Mouse (Mus musculus): Measurements from ENCODE around the gene Pdxp. TPM values are rescaled to one million over a fixed set of nuclear protein-coding genes. Genes with fewer than 3 reads are reported as not detected.
A peak's percentile ranks its signal among the peaks of the same experiment; 100 is the strongest.

Gene Pdxp
- polyA plus RNA-seq, 1 experiment from 2014 or later: 27.3 TPM

DNA sequence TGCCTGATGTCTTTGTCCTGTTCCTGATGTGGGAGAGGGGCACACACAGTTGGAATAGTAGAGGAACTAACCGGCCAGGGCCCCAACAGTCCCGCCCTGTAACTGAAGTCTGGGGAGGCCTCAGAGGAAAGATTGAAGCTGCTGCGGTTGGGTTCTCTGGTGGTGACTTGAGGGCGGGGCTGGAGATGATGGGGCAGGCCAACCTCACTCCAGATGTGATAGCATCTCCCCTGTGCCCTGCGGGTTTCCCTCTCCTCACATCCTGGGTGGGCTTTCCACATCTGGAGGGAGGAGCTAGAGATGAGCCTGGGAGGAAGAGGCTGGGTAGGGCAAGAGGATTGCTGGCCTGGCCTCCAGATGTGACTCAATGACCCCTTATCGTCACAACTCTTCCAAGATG lies 9.9 kb downstream of the Pdxp start:
- DNase-seq (ENCODE audit: low spot score): no peak
- no peak overlapping the region for H3K4me3 ChIP-seq
- peaks cover 50% of the 10 kb centered on the region for H3K4me1 ChIP-seq
- H3K27me3 ChIP-seq (ENCODE audit: low read depth, poor library complexity, severe bottlenecking): peaks cover 34% of the 10 kb centered on the region
- H3K9me3 ChIP-seq (replicated peaks): no peaks in the 10 kb centered on the region
- 74% methylated on average over 6 of the region's 6 CpGs for WGBS
- peaks cover 16% of the 10 kb centered on the region for H3K36me3 ChIP-seq
- H3K27ac ChIP-seq (replicated peaks): peak overlapping the region; percentile 59

DNA sequence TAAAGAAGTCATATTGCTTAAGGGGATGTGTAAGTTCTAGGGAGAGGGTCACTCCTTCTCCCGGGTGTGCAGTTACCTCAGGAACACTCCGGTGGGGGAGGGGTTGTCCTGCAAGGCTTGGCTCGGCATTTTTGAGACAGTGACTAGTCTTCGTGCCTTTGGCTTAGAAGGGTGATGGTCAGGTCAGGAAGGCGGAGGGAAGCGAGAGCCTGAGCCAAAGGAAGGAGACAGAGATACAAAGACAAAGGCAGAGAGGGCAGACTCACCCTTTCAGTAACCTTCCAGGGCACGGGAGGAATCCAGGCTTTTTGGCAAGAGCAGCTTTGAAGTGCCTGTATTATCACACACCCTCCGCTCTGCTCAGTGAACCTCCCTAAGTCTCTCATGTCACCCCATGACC lies 11.4 kb downstream of the Pdxp start:
- no peak for DNase-seq (ENCODE audit: low spot score)

DNA sequence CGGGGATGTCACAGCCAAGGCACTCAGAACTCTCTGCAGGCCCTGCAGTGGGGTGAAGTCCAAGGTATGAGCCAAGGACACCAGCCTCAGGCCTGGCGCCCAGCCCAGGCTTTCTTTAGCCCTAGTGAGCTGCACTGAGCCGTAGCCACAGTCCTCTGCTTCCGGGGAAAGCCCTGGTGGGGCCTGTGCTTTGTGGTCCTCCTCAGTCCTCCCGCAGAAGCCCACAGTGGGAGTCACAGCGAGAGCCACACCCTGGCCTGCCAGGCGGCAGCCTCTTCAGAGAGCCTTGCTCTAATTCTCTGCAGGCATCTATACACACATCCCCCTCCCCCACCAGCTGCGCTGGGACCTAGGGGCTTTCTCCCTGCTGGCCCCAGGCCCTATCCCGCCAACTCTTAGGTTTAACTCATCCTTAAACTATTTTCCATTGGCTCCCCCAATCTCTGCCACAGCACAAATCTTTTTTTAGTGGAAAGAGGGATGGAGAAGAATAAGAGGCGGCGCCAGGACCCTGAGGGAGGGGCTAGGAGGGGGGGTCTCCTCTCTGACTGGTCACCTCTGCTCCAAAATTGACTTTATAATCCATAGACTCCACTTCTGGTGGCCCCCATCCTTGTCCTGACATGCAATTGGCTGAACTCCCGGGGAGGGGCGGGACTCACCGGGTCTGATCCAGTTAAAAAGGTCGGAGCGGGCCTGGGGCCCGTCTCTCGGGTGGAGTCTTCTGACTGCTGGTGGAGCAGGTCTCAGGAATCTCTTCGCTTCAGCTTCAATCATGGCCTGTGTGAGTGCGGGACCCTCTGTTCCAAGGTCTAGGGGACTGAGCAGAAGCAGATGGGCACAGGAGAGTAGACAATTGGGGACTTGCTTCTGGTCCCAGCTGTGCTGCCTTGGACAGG lies 12.6 kb downstream of the Pdxp start, which contains the start of gene Lgals1:
Lgals1 (plus strand) TSS at position 705 of the 899 bp plus-strand sequence.
- DNase-seq (ENCODE audit: low spot score): peak; percentile 78
- H3K9me3 ChIP-seq (replicated peaks): no peaks in the 10 kb centered on the region
- WGBS: 6% methylated on average over 20 of the region's 20 CpGs
- peaks cover 51% of the 10 kb centered on the region for H3K4me1 ChIP-seq
- H3K36me3 ChIP-seq: no peaks in the 10 kb centered on the region; the same call in 1 of the 2 replicates
- peak within 1 kb of the TSS; percentile 51 for H3K4me3 ChIP-seq
- peaks cover 39% of the 10 kb centered on the region for H3K27me3 ChIP-seq (ENCODE audit: low read depth, poor library complexity, severe bottlenecking)
- H3K27ac ChIP-seq (replicated peaks): peak within 1 kb of the TSS; percentile 84

More for the DNA sequence above, 11.4 kb downstream of the Pdxp start:
- peak overlapping the region; percentile 84 for H3K27ac ChIP-seq (replicated peaks)
- H3K27me3 ChIP-seq (ENCODE audit: low read depth, poor library complexity, severe bottlenecking): peaks cover 39% of the 10 kb centered on the region
- H3K4me1 ChIP-seq: peaks cover 51% of the 10 kb centered on the region
- H3K36me3 ChIP-seq: peaks cover 2% of the 10 kb centered on the region; the same call in 1 of the 2 replicates
- H3K4me3 ChIP-seq: 0 out of 2 replicates have a peak overlapping the region, but pooled peaks have one; percentile 51
- H3K9me3 ChIP-seq (replicated peaks): no peaks in the 10 kb centered on the region
- 28% methylated on average over 8 of the region's 8 CpGs for WGBS

DNA sequence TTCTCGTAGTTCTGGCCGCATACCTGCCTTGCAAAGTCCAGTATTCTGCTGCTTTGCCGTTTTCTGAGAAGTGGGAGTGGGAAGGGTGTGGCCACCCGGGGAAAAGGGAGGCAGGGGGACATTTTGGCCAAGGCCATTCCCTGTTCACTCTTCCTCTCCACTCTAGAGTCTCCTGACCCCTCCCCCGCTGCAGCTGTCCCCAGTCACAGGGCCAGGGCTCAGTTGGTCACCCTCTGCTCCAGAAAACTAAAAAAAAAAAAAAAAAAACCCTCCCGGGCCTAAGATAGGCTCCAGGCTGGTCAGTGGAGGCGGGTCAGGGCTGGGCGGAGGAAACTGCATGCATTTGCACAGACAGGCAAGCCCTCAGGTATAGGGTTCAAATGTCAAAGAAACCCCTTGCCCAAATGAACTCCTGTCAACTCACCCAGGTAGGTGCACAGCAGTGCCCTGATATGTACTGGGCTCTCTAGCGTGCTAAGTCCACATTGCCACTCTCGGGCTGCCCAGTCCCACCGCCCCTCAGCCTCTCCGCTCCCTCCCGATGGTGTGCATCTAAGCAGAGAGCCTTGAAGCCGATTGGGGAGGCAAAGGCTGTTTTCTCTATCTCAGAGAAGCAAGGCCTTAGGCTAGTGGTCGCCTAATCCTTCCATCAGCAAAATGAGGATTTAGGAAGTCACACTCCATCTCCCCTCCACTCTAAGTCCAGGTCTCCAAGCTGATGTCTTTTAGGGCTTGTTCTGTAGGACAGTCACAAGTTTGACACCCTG lies 13.5 kb downstream of the Pdxp start:
- WGBS: 21% methylated on average over 15 of the region's 15 CpGs
- DNase-seq (ENCODE audit: low spot score): peak; percentile 33
- H3K4me1 ChIP-seq: peaks cover 51% of the 10 kb centered on the region
- no peaks in the 10 kb centered on the region; the same call in 1 of the 2 replicates for H3K36me3 ChIP-seq
- H3K9me3 ChIP-seq (replicated peaks): no peaks in the 10 kb centered on the region
- H3K4me3 ChIP-seq: peak overlapping the region; percentile 51
- peak overlapping the region; percentile 84 for H3K27ac ChIP-seq (replicated peaks)
- H3K27me3 ChIP-seq (ENCODE audit: low read depth, poor library complexity, severe bottlenecking): peaks cover 39% of the 10 kb centered on the region

DNA sequence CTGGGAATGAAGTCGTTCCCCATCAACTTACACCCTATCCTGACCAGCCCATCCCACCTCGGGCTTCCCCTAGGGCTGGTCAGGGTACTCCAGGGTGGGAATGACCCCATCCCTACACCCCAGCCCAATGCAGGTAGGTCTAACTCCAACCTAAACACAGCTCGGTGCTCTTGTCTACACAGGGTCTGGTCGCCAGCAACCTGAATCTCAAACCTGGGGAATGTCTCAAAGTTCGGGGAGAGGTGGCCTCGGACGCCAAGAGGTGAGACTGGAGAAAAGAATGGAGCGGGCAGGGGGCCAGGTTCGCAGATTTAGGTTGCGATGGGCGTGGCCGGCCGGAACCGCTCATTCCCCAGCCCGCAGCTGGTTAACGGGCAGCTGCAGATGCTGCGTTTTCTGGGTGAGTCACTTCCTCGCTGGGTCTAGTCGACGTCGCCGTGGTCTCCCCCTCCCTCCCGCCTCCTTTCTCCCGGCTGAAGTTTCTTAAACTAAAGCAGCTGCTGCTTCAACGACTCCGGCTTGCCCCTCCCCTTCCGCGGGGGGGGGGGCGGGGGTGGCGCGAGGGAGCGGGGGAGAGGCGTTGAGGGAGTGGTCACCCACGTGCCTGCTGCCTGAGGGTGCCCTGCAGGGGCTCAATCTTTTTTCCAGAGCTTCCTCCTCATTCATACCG lies 14.2 kb downstream of the Pdxp start:
- Histone ChIP-seq H3K27ac (replicated peaks) (peak overlapping the region; percentile 84), H3K27me3 (ENCODE audit: low read depth, poor library complexity, severe bottlenecking) (peaks cover 39% of the 10 kb centered on the region), H3K36me3 (no peaks in the 10 kb centered on the region; the same call in 1 of the 2 replicates), H3K4me3 (peak overlapping the region; percentile 51), H3K4me1 (peaks cover 51% of the 10 kb centered on the region), H3K9me3 (replicated peaks) (no peaks in the 10 kb centered on the region)
- DNase-seq (ENCODE audit: low spot score): peak; percentile 82
- WGBS: under 1% methylated on average over 35 of the region's 35 CpGs

DNA sequence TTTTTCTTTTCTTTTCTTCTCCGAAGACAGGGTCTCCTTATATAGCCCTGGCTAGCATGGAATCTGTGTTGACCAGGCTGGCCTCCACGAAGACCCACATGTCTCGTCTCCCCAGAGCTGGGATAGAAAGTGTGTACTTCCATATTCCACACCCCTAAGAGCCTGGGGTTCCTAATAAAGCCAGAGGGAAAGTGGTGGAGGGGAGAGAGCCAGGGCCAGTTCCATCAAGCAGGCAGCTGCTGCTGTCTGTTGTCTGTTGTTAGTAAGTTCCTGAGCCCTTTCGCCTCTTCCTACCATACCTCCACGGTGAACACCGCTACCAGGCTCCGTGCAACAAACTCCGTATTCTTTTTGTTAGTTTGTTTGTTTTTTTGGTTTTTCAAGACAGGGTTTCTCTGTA lies 14.8 kb downstream of the Pdxp start:
- WGBS: 50% methylated on average over 8 of the region's 8 CpGs
- Histone ChIP-seq H3K9me3 (replicated peaks) (no peaks in the 10 kb centered on the region), H3K4me3 (peak overlapping the region; percentile 51), H3K27ac (replicated peaks) (peak overlapping the region; percentile 84), H3K4me1 (peaks cover 48% of the 10 kb centered on the region), H3K27me3 (ENCODE audit: low read depth, poor library complexity, severe bottlenecking) (peaks cover 39% of the 10 kb centered on the region), H3K36me3 (no peaks in the 10 kb centered on the region; the same call in 1 of the 2 replicates)
- DNase-seq (ENCODE audit: low spot score): no peak

DNA sequence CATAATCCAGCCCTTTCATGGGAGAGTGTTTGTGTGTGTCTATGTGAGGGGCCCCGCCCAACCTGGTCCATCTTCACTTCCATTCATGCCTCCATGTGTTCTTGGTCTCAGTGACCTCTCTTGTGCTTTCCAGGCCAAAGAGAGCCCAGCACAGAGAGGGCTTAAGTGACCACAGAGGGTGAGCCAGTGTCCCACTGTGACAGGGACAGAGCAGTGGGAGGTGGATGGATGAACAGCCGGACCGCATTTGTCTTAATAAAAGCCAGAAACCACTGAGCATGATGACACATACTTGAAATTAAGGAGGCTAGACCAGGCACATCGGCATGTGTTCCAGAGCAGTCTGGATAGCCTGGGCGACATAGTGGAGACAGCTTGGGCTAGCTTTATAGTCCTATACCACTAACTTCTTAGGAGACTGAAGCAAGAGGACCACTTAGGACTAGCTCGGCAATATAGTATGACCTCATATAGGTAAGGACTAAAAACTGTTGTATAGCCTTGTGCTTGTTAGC lies 16.5 kb downstream of the Pdxp start:
- no peaks in the 10 kb centered on the region; the same call in 1 of the 2 replicates for H3K36me3 ChIP-seq
- peaks cover 46% of the 10 kb centered on the region for H3K4me1 ChIP-seq
- 93% methylated on average over 6 of the region's 6 CpGs for WGBS
- no peaks in the 10 kb centered on the region for H3K9me3 ChIP-seq (replicated peaks)
- H3K27me3 ChIP-seq (ENCODE audit: low read depth, poor library complexity, severe bottlenecking): peaks cover 36% of the 10 kb centered on the region
- H3K4me3 ChIP-seq: no peak overlapping the region
- no peak overlapping the region for H3K27ac ChIP-seq (replicated peaks)
- no peak for DNase-seq (ENCODE audit: low spot score)

DNA sequence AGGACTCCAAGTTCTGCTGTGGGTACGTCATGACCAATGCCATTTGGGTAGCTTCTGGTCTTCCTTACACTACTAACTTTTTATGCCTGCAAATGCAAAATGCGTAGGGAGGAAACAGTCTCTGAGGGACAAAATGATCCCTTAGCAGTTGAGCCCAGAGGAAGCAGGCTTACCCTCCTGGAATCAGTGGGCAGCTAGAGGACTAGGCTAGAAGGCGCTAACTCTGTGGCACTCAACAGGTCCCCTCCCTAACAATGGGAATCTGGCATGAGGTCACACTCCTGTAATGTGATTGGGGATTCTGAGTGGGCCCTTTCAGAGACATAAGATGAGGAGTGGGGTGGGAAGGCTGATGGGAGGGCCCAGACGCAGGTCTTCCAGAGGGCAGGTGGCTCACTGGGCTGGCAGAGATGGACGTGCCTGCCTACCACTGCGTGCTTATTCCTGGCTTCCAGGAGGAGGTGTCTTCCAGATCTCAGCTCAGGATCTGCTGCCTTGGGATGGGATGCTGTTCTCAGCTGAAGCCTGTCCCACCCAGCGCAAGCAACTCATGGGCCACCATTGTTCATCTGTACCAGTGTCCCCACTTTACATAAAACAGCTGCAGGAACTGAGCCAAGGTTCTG lies 17.2 kb downstream of the Pdxp start:
- peaks cover 29% of the 10 kb centered on the region for H3K27me3 ChIP-seq (ENCODE audit: low read depth, poor library complexity, severe bottlenecking)
- H3K27ac ChIP-seq (replicated peaks): no peak overlapping the region
- 89% methylated on average over 7 of the region's 7 CpGs for WGBS

DNA sequence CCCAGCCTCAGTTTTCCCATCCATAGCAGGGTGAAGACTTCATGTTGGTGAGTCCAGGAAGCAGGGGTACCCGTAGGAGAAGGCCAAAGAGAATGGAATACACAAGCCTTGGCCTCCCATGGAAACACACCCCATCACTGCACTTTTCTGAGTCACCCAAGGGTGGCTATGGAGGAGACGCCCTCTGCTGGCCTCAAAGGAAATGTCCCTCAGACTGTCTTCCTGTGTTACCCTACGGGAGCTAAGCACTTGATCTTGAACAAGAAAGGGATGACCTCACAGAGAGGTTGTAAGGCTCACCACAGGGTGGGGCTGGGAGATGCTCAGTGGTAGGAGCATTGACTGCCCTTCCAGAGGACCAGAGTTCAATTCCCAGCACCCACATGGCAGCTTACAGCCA lies 17.9 kb downstream of the Pdxp start:
- Histone ChIP-seq H3K4me3 (no peak overlapping the region), H3K27me3 (ENCODE audit: low read depth, poor library complexity, severe bottlenecking) (peaks cover 23% of the 10 kb centered on the region), H3K4me1 (peaks cover 46% of the 10 kb centered on the region), H3K36me3 (peaks cover 4% of the 10 kb centered on the region), H3K27ac (replicated peaks) (no peak overlapping the region), H3K9me3 (replicated peaks) (no peaks in the 10 kb centered on the region)
- 21% methylated on average over 3 of the region's 3 CpGs for WGBS
- no peak for DNase-seq (ENCODE audit: low spot score)

More for the DNA sequence above, 17.2 kb downstream of the Pdxp start:
- H3K4me3 ChIP-seq: no peak overlapping the region
- no peak for DNase-seq (ENCODE audit: low spot score)
- H3K36me3 ChIP-seq: no peaks in the 10 kb centered on the region; the same call in 1 of the 2 replicates
- no peaks in the 10 kb centered on the region for H3K9me3 ChIP-seq (replicated peaks)
- peaks cover 46% of the 10 kb centered on the region for H3K4me1 ChIP-seq

DNA sequence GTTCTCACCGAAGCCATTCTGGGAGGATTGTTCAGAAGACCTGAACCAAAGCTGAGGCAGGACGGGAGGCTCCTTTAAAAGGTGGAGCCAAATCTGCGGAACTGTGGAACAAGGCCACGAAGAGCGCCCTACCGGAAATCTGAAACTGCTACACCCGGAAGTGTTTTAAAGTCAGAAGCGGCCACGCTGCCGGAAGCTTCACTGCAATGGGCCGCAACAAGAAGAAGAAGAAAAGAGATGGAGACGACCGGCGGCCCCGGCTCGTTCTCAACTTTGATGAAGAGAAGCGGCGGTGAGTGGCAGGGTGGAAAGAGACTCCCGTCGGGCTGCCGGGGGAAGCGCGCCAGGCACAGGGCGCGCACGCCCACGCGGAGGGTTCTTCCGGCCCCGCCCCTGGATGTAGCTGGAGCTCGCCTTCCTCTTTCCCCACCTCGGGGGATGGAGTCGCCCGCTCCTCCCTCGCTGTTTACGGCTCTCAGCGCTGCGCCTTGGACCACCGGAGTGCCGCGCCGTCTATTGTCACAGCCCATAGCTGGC lies 21.1 kb downstream of the Pdxp start, which contains the start of gene Nol12:
Nol12 (plus strand) TSS at position 150 of the 537 bp plus-strand sequence.
- H3K36me3 ChIP-seq: peaks cover 36% of the 10 kb centered on the region
- H3K27ac ChIP-seq (replicated peaks): peak within 1 kb of the TSS; percentile 91
- under 1% methylated on average over 41 of the region's 42 CpGs for WGBS
- H3K4me1 ChIP-seq: peaks cover 35% of the 10 kb centered on the region
- no peaks in the 10 kb centered on the region for H3K9me3 ChIP-seq (replicated peaks)
- H3K4me3 ChIP-seq: peak within 1 kb of the TSS; percentile 89
- H3K27me3 ChIP-seq (ENCODE audit: low read depth, poor library complexity, severe bottlenecking): no peaks in the 10 kb centered on the region
- DNase-seq (ENCODE audit: low spot score): peak; percentile 89

DNA sequence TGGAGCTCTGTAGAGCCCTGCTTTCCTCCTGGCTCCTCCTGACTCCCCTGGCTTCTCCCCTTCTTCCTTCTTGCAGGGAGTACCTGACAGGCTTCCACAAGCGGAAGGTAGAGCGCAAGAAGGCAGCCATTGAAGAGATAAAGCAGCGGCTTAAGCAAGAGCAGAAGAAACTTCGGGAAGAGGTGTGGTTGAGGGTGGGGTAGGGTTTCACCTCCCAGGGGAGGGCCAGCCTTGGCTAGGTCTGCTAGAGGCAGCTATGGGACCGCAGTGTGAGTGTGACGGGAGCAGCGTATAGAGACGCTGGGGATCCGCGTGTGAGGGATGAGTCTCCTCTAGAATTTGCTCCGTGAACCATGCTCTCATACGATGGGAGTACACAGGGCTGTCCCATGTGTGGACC lies 22.7 kb downstream of the Pdxp start:
- Histone ChIP-seq H3K27ac (replicated peaks) (peak overlapping the region; percentile 34; the same call in 1 of the 2 replicates), H3K36me3 (peaks cover 52% of the 10 kb centered on the region), H3K4me1 (peaks cover 35% of the 10 kb centered on the region), H3K4me3 (peak overlapping the region; percentile 89), H3K9me3 (replicated peaks) (no peaks in the 10 kb centered on the region), H3K27me3 (ENCODE audit: low read depth, poor library complexity, severe bottlenecking) (no peaks in the 10 kb centered on the region)
- 93% methylated on average over 12 of the region's 12 CpGs for WGBS
- no peak for DNase-seq (ENCODE audit: low spot score)
